Mouse (Mus musculus): ENCODE data around the gene Myo7a.

The Myo7a gene

GRCm38 (mm10) chr7:98119179-98119960, at the start of gene Myo7a:
Myo7a (minus strand) TSS chr7:98119524.
- DNase-seq (ENCODE audit: low read depth, low spot score), result peak; percentile 90

DNA sequence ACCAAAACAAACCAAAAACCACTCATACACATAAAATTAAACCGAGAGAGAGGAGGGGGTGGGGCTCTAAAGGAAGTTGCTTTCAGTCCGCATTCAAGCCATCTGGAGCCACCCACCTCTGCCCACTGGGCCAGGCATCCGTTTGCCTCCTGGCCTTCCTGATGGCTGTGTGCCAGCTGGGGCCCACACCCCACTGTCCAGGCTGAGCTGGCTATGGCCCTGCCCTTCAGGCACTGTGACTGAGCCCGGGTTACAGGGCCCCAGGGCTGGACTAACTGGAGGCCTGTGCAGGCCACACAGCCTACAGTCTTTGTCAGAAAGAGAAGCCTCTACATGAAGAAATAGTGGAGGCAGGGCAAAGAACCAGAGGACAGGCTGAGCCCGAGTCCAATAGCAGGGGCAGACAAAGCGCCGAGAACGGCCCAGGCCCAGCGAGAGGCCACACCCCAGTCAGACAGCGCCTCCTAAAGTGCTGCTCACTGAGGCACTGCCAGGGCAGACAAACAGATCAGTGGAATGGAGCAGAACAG, 45.7 kb upstream of the Myo7a start:
- peak; percentile 64 for DNase-seq (ENCODE audit: low read depth, low spot score)

DNA sequence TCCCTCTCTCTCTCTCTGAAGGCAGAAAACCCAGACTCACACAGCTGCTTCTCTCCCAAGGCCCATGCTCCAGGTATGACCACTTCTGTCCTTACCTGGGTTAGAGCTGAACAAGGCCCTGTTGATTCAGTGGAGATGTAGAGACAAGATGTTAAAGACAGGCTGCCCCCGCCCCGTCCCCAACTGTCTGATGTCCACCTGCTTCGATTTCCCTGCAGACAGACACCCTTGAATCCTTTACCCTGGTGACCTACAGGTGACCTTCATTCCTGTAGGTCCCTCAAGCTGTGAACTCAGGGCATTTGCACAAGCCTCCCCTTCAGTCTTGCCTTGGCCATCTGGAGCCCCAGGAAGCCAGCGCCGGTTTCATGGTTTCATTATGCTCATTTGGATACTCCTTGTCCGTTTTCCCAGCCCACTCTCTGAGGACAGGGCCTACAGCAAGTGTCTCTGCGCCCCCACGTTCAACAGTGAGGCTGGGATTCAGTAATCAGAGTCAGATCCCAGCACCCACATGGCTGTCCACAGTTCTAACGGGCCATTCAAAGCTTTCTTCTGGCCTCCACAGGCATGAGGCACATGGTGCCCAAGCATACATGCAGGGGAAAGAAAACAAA, 45.2 kb upstream of the Myo7a start:
- no peak for DNase-seq (ENCODE audit: low read depth, low spot score)

DNA sequence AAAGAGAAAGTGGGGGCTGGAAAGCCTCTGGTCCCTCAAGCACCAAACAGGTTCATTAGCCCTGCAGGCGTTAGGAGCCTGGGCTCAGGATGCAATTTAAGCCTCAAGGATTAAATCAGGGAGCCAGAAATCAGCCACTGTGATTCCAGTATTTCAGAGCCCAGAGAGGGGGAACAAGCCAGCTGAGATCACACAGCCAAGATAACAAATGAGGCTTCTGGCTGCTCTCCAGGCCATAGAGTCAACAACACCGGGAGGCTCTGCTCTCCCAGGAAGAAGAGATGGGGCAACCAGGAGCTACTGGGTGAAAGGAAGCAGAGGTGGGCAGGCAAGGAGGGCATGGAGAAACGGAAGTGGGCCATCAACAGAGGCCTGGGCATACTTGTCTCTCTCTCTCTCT, 44.4 kb upstream of the Myo7a start:
- peak; percentile 65 for DNase-seq (ENCODE audit: low read depth, low spot score)

DNA sequence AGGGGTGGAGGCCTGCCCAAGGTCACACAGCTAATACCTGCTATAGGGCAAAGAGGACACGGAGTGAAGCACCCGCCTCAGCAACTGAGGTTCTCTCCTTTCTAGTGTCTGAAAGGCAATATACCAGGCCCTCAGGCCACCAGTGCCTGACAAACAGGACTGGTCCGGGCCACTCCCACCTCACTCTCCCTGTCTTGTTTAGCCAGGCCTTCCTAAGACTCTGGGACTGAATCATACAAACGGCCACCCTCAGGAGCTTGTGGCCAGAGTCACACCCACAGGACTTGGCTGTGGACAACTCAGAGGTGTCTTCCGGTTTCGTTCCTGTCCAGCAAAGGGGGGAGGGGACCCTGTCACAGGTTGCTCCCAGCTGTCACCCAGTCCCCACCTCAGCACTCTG, 42.9 kb upstream of the Myo7a start:
- no peak for DNase-seq (ENCODE audit: low read depth, low spot score)

DNA sequence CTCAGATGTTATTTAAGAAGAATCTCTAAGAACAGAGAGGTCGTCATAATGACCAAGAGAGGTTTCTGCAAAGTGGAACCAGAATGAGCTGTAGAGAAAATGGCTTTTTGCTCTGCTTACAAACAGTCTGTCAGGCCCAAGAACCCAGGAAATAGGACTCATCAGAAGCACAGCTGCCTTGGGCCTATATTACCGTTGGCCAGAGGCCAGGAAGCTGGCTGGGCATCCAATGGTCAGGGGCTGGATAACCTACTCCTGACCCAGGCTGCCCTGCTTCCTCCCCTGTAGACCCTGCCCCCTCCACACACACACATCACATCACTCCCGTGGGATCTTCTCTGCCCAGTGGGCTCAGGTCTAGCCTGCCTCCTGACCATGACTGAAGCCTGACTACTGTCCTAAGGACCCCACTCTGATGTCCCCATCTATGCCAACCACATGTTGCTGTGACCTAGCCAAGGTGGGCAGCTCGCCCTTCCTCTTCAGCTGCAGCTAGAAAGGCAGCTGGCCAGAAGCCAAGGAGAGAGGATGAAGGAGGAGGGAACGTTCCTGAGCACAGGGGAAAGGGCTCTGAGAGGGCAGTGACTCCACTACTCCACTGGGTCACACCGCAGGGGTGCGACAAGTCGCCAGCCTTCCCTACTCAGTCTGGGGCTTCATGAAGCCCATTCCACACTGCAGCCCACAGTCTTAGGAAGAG, 40.9 kb upstream of the Myo7a start:
- DNase-seq (ENCODE audit: low read depth, low spot score), result peak; percentile 37

DNA sequence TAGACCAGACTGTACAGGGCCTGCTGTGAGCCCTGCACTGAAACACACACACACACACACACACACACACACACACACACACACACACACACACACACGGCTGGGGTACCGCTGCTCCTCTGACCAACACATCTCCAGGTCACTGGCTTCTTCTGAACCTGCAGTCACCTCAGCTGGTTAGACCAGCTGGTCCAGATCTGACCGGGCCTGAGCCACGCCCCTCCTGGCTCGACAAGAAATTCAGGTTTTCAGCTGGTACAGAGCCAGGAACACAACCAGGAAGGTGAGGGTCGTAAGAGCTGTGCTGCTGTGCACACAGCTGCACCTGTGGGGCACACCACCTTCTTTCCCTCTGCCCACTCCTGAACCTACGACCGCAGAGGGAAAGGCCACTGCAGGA, 39.2 kb upstream of the Myo7a start:
- DNase-seq (ENCODE audit: low read depth, low spot score), result no peak

DNA sequence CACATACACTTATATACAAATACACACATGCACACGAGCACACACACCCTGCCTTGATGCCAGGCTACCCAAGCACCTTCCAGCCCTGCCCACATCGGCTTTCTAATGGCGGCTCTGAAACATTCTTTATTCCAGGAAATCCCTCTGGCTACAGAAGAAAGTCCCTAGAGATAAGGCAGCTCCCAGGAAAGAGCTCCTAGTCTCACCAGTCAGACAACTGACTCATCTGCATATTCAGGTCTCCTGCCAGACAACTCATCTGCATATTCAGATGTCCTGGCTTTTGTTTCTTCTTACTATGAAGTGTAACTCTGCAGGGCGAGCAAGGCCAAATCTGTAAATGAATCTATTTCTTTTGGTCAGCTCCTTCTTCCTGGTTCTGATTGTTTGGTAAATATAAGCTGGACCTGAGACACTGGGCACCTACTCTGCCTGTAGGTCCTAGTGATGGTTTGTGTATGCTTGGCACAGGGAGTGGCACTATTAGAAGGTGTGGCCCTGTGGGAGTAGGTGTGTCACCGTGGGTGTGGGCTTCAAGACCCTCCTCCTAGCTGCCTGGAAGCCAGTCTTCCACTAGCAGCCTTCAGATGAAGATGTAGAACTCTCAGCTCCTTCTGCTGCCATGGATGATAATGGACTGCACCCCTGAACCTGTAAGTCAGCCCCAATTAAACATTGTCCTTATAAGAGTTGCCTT, 38.5 kb upstream of the Myo7a start:
- DNase-seq (ENCODE audit: low read depth, low spot score), result peak; percentile 73

- DNase-seq (ENCODE audit: low read depth, low spot score), result no peak
Observed at GRCm38 (mm10) chr7:98156280-98156665, 36.9 kb upstream of the Myo7a start.

DNA sequence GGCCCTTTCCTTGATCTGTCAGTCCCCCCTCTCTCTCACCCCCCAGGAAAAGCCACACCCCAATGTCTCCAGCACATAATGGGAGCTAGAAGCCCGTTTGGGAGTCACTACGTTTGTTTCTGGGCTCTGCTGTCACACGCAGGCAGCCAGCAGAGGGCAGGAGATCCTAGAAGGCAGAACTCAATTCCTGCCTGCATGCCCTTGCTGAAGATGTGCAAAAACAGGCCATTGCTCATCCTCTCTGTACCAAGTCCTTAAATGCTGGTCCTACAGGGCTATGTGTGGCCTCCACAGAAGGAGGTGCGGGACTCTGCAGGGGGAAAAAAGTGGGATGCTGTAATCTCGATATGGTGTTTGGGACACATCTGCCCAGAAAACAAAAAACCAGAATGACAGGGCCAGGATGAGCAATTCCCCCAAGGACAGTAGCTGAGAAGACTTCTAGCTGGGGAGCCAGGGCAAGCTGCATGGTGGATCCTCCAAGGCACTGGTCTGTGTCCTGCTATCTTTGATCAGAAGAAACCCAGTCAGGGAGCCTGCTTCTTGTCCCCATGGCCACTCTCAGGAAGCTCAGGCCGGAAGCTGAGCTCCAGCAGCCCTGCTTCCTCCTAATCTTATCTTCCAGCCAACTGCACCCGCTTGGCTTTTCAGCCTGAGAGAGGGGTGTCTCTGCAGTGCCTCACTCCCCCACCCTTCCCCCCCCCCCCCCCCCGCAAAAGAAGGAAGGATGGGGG, 36.4 kb upstream of the Myo7a start:
- DNase-seq (ENCODE audit: low read depth, low spot score), result peak; percentile 77

GRCm38 (mm10) chr7:98153892-98154291, 34.6 kb upstream of the Myo7a start:
- no peak for DNase-seq (ENCODE audit: low read depth, low spot score)

- no peak for DNase-seq (ENCODE audit: low read depth, low spot score)
Observed at GRCm38 (mm10) chr7:98153345-98153744, 34.0 kb upstream of the Myo7a start.

- no peak for DNase-seq (ENCODE audit: low read depth, low spot score)
Observed at GRCm38 (mm10) chr7:98152400-98152799, 33.1 kb upstream of the Myo7a start.

DNA sequence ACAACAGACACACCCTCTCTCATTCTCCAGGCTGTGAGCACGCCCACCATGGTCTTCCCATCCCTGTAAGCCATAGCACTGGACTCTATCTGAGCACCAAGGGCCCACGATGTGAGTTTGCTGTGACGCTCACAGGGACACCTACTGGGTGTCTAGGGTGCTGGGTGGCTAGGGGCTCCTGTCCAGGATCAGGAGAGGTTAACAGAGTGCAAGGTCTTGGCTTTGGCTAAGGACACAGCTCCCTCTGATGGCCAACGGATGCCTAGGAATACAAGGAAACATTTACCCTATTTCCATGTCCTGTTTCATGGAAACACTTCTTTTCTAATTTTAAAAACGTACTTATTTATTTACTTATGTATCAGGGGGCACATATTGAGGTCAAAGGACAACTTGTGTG, 31.2 kb upstream of the Myo7a start:
- DNase-seq (ENCODE audit: low read depth, low spot score), result no peak

GRCm38 (mm10) chr7:98149802-98150201, 30.5 kb upstream of the Myo7a start:
- DNase-seq (ENCODE audit: low read depth, low spot score), result no peak

GRCm38 (mm10) chr7:98148721-98149407, 29.5 kb upstream of the Myo7a start:
- no peak for DNase-seq (ENCODE audit: low read depth, low spot score)

- no peak for DNase-seq (ENCODE audit: low read depth, low spot score)
Observed at GRCm38 (mm10) chr7:98147766-98148165, 28.4 kb upstream of the Myo7a start.

DNA sequence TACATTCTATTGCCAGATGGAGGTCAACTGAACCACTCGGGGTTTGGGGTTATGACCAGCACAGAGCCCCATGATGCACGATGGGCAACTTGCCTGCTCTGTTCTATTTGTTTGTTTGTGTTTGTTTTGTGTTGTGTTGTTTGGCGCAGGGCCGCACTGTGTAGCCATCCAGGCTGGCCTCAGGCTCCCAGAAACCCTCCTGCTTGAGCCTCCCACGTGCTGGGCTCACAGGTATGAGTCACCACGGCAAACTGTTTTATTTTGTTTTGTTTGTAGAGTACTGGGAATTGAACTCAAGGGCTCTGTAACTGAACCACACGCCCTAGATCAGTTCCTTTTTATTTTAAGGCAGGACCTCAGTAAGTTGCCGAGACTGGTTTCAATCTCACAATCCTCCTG, 27.1 kb upstream of the Myo7a start:
- peak; percentile 57 for DNase-seq (ENCODE audit: low read depth, low spot score)

GRCm38 (mm10) chr7:98145842-98146446, 26.6 kb upstream of the Myo7a start:
- peak; percentile 67 for DNase-seq (ENCODE audit: low read depth, low spot score)

DNA sequence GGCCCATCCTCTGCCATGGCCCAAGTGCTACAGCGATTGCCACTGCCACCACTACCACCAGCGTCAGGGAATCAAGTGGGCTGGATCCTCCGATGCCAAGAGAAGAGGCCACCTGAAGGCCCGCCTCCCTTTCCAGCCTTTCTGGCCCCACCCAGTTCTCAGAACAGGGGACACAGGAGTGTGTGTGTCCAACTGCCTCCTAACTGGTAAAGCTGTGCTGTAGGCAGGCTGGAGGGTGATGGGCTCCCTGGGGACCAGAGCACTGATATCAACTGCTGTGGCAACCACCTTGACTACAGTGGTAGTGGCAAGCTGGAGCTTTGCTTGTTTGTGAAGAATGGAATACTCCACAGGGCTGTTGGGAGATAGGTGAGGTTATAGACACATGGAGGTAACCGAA, 26.1 kb upstream of the Myo7a start, which contains the start of gene Omp:
Gene Omp (minus strand): TSS at position 101 of the 400 bp plus-strand sequence.
- no peak for DNase-seq (ENCODE audit: low read depth, low spot score)
